ENCODE assay signal across 14 mouse cellular contexts in genomic region chr8:117074350-117075182, GRCm38 (mm10). TPM values are rescaled to one million over a fixed set of nuclear protein-coding genes. Genes with fewer than 3 reads are reported as not detected.
A peak's percentile ranks its signal among the peaks of the same experiment; 100 is the strongest.
DNase-seq lines count a peak whose midpoint lies in the region; ATAC-seq and TF ChIP-seq lines count a peak whose summit lies in the region.
"Had no signal": no experiment of that assay in that cellular context is flagged by ENCODE, and none has a peak within 500 bp of the region (broad histone marks: within the 10 kb centered on the region; RNA-seq: fewer than 3 reads in every experiment).

No protein-coding gene starts in this region.

- H3K36me3 ChIP-seq in forebrain, postnatal 0 days (ENCODE audit: insufficient read depth) = no peaks in the 10 kb centered on the region
- H3K36me3 ChIP-seq in forebrain, embryonic 15.5 days = no peaks in the 10 kb centered on the region
- no peaks in the 10 kb centered on the region for H3K36me3 ChIP-seq in liver, embryonic 14.5 days (replicated peaks; ENCODE audit: control insufficient read depth, insufficient read depth, low read depth)
- no peaks in the 10 kb centered on the region for H3K36me3 ChIP-seq in spleen, adult 2 months (ENCODE audit: control insufficient read depth, insufficient read depth, low read length)
- H3K36me3 ChIP-seq: forebrain, embryonic 10.5 days had no signal

- TF ChIP-seq EP300 in liver, embryonic 14.5 days (IDR thresholded peaks at IDR 0.05; ENCODE audit: low read depth) = peak; percentile 82

- 73% methylated on average over 10 of the region's 10 CpGs for WGBS in forebrain, postnatal 0 days
- WGBS in forebrain, embryonic 15.5 days = 79% methylated on average over 10 of the region's 10 CpGs
- 18% methylated on average over 10 of the region's 10 CpGs for WGBS in liver, embryonic 14.5 days (ENCODE audit: insufficient replicate concordance)
- 37% methylated on average over 10 of the region's 10 CpGs for WGBS in spleen, adult 2 months

- H3K9me3 ChIP-seq in forebrain, postnatal 0 days (ENCODE audit: low read length) = no peaks in the 10 kb centered on the region
- no peaks in the 10 kb centered on the region for H3K9me3 ChIP-seq in forebrain, embryonic 15.5 days
- no peaks in the 10 kb centered on the region for H3K9me3 ChIP-seq in liver, embryonic 14.5 days (ENCODE audit: control insufficient read depth, low read length)
- H3K9me3 ChIP-seq: forebrain, embryonic 10.5 days had no signal

- no peak overlapping the region for H3K4me3 ChIP-seq in forebrain, postnatal 0 days (ENCODE audit: low read depth, low read length)
- no peak overlapping the region for H3K4me3 ChIP-seq in forebrain, embryonic 15.5 days
- H3K4me3 ChIP-seq in bone marrow macrophage, adult 2 months (ENCODE audit: insufficient read depth, low read length) = peak overlapping the region; percentile 3; the same call in 1 of the 2 replicates
- H3K4me3 ChIP-seq in liver, embryonic 14.5 days (ENCODE audit: insufficient read depth in 1 of 2, low read depth in 2 of 2, low read length in 2 of 2) = no peak overlapping the region
- no peak overlapping the region for H3K4me3 ChIP-seq in spleen, adult 2 months (ENCODE audit: extremely low read depth, insufficient read depth, insufficient read length)
- H3K4me3 ChIP-seq: forebrain, embryonic 10.5 days had no signal

- TF ChIP-seq CTCF in forebrain, postnatal 0 days (IDR thresholded peaks at IDR 0.05; ENCODE audit: low read depth) = no peak
- no peak for TF ChIP-seq CTCF in bone marrow macrophage, adult 2 months (IDR thresholded peaks at IDR 0.05; ENCODE audit: low read depth, low read length)
- TF ChIP-seq CTCF in liver, embryonic 14.5 days (IDR thresholded peaks at IDR 0.05; ENCODE audit: low read depth) = no peak
- no peak for TF ChIP-seq CTCF in spleen, adult 2 months (IDR thresholded peaks at IDR 0.05; ENCODE audit: extremely low read depth, insufficient read depth, insufficient read length, insufficient replicate concordance)

- peak; percentile 40 for ATAC-seq in forebrain, postnatal 0 days
- ATAC-seq in forebrain, embryonic 15.5 days (replicated peaks) = no peak
- peak; percentile 85 for ATAC-seq in liver, embryonic 14.5 days (ENCODE audit: insufficient read depth)
- ATAC-seq: intestine, embryonic 16.5 days had no signal

- no peaks in the 10 kb centered on the region for H3K27me3 ChIP-seq in forebrain, postnatal 0 days (ENCODE audit: insufficient read depth, low read length)
- no peaks in the 10 kb centered on the region for H3K27me3 ChIP-seq in forebrain, embryonic 15.5 days
- H3K27me3 ChIP-seq in liver, embryonic 14.5 days (ENCODE audit: control insufficient read depth, insufficient read depth, low read length) = no peaks in the 10 kb centered on the region
- H3K27me3 ChIP-seq in spleen, adult 2 months (ENCODE audit: control insufficient read depth, insufficient read depth, low read length) = no peaks in the 10 kb centered on the region

- H3K9ac ChIP-seq in forebrain, postnatal 0 days = no peak overlapping the region
- no peak overlapping the region for H3K9ac ChIP-seq in forebrain, embryonic 15.5 days (replicated peaks)
- H3K9ac ChIP-seq in liver, embryonic 14.5 days (replicated peaks) = no peak overlapping the region

- no peak overlapping the region for H3K4me2 ChIP-seq in forebrain, postnatal 0 days (ENCODE audit: low read depth)
- no peak overlapping the region for H3K4me2 ChIP-seq in forebrain, embryonic 15.5 days (replicated peaks)
- H3K4me2 ChIP-seq in liver, embryonic 14.5 days (ENCODE audit: low read depth) = peak overlapping the region; percentile 34
- H3K4me2 ChIP-seq: heart, embryonic 11.5 days had no signal

- no peaks in the 10 kb centered on the region for H3K4me1 ChIP-seq in forebrain, postnatal 0 days (ENCODE audit: insufficient read depth)
- H3K4me1 ChIP-seq in forebrain, embryonic 15.5 days = no peaks in the 10 kb centered on the region
- H3K4me1 ChIP-seq in bone marrow macrophage, adult 2 months (ENCODE audit: control insufficient read depth, insufficient read depth, low read length) = peaks cover 57% of the 10 kb centered on the region
- H3K4me1 ChIP-seq in liver, embryonic 14.5 days (replicated peaks; ENCODE audit: control insufficient read depth in 2 of 2, insufficient read depth in 2 of 2, low read length in 1 of 2) = peaks cover 12 to 34% of the 10 kb centered on the region in 2 experiments
- H3K4me1 ChIP-seq in spleen, adult 2 months (ENCODE audit: control insufficient read depth, insufficient read depth, insufficient read length) = peaks cover 12% of the 10 kb centered on the region; the same call in 1 of the 2 replicates
- H3K4me1 ChIP-seq: forebrain, embryonic 10.5 days had no signal

- no peak for DNase-seq in forebrain, postnatal 0 days
- DNase-seq in liver, embryonic 14.5 days (ENCODE audit: low read depth in 3 of 3, low spot score in 3 of 3) = peak; percentile 52 to 68 (median 62)
- peak; percentile 25 to 34 for DNase-seq in spleen, adult 2 months (ENCODE audit: low read depth in 1 of 2, low spot score in 2 of 2)
- DNase-seq in left cerebral cortex, adult 18-20 months (ENCODE audit: low spot score in 2 of 2) = no peak
- DNase-seq in gastrocnemius, adult 8-10 months (ENCODE audit: low spot score in 2 of 2) = no peak
- DNase-seq in adrenal gland, adult 18-20 months (ENCODE audit: low spot score in 2 of 2) = no peak
- DNase-seq: cerebellum, postnatal 36 days had no signal

- no peak overlapping the region for H3K27ac ChIP-seq in forebrain, postnatal 0 days (ENCODE audit: low read depth, low read length)
- no peak overlapping the region for H3K27ac ChIP-seq in forebrain, embryonic 15.5 days (replicated peaks)
- peak overlapping the region; percentile 92 for H3K27ac ChIP-seq in bone marrow macrophage, adult 2 months (ENCODE audit: insufficient read depth, low read depth, low read length)
- peak overlapping the region; percentile 22; the same call in 1 of the 2 replicates for H3K27ac ChIP-seq in liver, embryonic 14.5 days
- H3K27ac ChIP-seq in spleen, adult 2 months (ENCODE audit: insufficient read depth, low read length) = peak overlapping the region; percentile 15; the same call in 1 of the 2 replicates
- H3K27ac ChIP-seq: forebrain, embryonic 10.5 days had no signal

- no peak; the same call in 1 of the 2 replicates for TF ChIP-seq POLR2A in bone marrow macrophage, adult 2 months (IDR thresholded peaks at IDR 0.05; ENCODE audit: borderline replicate concordance, low read depth, low read length)
- TF ChIP-seq POLR2A in spleen, adult 2 months (IDR thresholded peaks at IDR 0.05; ENCODE audit: low read depth, low read length) = no peak

RNA-seq across cellular contexts. Expression of gene Pkd1l2, which starts 7.7 kb away (rescaled TPM):
- not detected in 2 replicates for total RNA-seq in forebrain, postnatal 0 days (2014; rRNA removed)
- 0.06 TPM in 1 of 2 replicates, not detected in the other for polyA plus RNA-seq in forebrain, postnatal 0 days (2015; fragmentation: Nextera tagmentation; extraction: Ambion mirVana)
- polyA plus RNA-seq in forebrain, embryonic 15.5 days (2015; fragmentation: Nextera tagmentation; extraction: Ambion mirVana) = not detected in 2 replicates
- polyA plus RNA-seq in bone marrow macrophage, adult 2 months (2012; ENCODE audit: insufficient read depth, insufficient read length, missing spikeins) = 0.87 and 1.2 TPM in 2 replicates
- polyA plus RNA-seq in liver, embryonic 14.5 days (2012; rRNA removed) = not detected in 2 replicates
- polyA plus RNA-seq in liver, embryonic 14.5 days (2014; fragmentation: Nextera tagmentation; extraction: Ambion mirVana) = not detected in 2 replicates
- polyA plus RNA-seq in spleen, adult 2 months (2012; rRNA removed) = 0.09 and 0.29 TPM in 2 replicates
- under 1 TPM; 0.07 to 0.26 TPM for total RNA-seq in left cerebral cortex, adult 18-20 months (2021)
- under 1 TPM; 0.05 to 0.20 (median 0.14) TPM for total RNA-seq in gastrocnemius, adult 8-10 months (2022)
- 1 to 10 TPM; 1.0 to 2.9 TPM for total RNA-seq in adrenal gland, adult 18-20 months (2021)
- polyA plus RNA-seq: forebrain, embryonic 10.5 days; lung, embryonic 16.5 days; stomach, embryonic 14.5 days had no signal

RNA-seq across cellular contexts. Expression of gene Bco1, which starts 21.1 kb away (rescaled TPM):
- not detected in 2 replicates for total RNA-seq in forebrain, postnatal 0 days (2014; rRNA removed)
- 0.31 TPM in 1 of 2 replicates, not detected in the other for polyA plus RNA-seq in forebrain, postnatal 0 days (2015; fragmentation: Nextera tagmentation; extraction: Ambion mirVana)
- 0.08 and 0.11 TPM in 2 replicates for polyA plus RNA-seq in forebrain, embryonic 15.5 days (2015; fragmentation: Nextera tagmentation; extraction: Ambion mirVana)
- polyA plus RNA-seq in bone marrow macrophage, adult 2 months (2012; ENCODE audit: insufficient read depth, insufficient read length, missing spikeins) = not detected in 2 replicates
- 4.3 and 5.2 TPM in 2 replicates for polyA plus RNA-seq in liver, embryonic 14.5 days (2012; rRNA removed)
- polyA plus RNA-seq in liver, embryonic 14.5 days (2014; fragmentation: Nextera tagmentation; extraction: Ambion mirVana) = 3.2 and 4.3 TPM in 2 replicates
- polyA plus RNA-seq in spleen, adult 2 months (2012; rRNA removed) = 0.05 and 0.07 TPM in 2 replicates
- not detected for total RNA-seq in left cerebral cortex, adult 18-20 months (2021)
- not detected for total RNA-seq in gastrocnemius, adult 8-10 months (2022)
- under 1 TPM in 1 of 2 experiments, not detected in 1; 0.42 TPM for total RNA-seq in adrenal gland, adult 18-20 months (2021)

Comparison
In these comparisons a context has a peak if more than half of its experiments do, and no peak if none do; other contexts are left out.
1. DNase-seq: peak in liver, embryonic 14.5 days (3 of 3) and spleen, adult 2 months (2 of 2); none in forebrain, postnatal 0 days (single experiment), left cerebral cortex, adult 18-20 months (0 of 2), gastrocnemius, adult 8-10 months (0 of 2) and adrenal gland, adult 18-20 months (0 of 2).
2. H3K27ac ChIP-seq: peak in bone marrow macrophage, adult 2 months (single experiment), liver, embryonic 14.5 days (single experiment) and spleen, adult 2 months (single experiment); none in forebrain, postnatal 0 days (single experiment) and forebrain, embryonic 15.5 days (single experiment).